Mouse (Mus musculus): ENCODE measurements at regions not wholly inside any gene's neighbourhood (a gene's known extent, or its start where the extent isn't known, plus 50 kb on each side); places are given as distances from the start of the nearest gene placed in this dataset.

GRCm38 (mm10) chr13:44413305-44413704, 316.0 kb upstream of the Jarid2 start:
- H3K27me3 ChIP-seq (ENCODE audit: control insufficient read depth) = no peaks in the 10 kb centered on the region
- no peaks in the 10 kb centered on the region for H3K4me1 ChIP-seq (ENCODE audit: control insufficient read depth)
- H3K9me3 ChIP-seq (ENCODE audit: control insufficient read depth, low read length) = no peaks in the 10 kb centered on the region

GRCm38 (mm10) chr13:44415971-44416370, 313.3 kb upstream of the Jarid2 start:
- no peaks in the 10 kb centered on the region for H3K4me1 ChIP-seq (ENCODE audit: control insufficient read depth)
- H3K36me3 ChIP-seq (ENCODE audit: control insufficient read depth) = no peaks in the 10 kb centered on the region
- no peaks in the 10 kb centered on the region for H3K27me3 ChIP-seq (ENCODE audit: control insufficient read depth)
- H3K4me3 ChIP-seq (replicated peaks) = no peak overlapping the region
- no peaks in the 10 kb centered on the region for H3K9me3 ChIP-seq (ENCODE audit: control insufficient read depth, low read length)
- TF ChIP-seq TAL1 (IDR thresholded peaks at IDR 0.05; ENCODE audit: low read length) (no peak), GATA1 (IDR thresholded peaks at IDR 0.05; ENCODE audit: low read length) (no peak)

More at GRCm38 (mm10) chr13:44413305-44413704, 316.0 kb upstream of the Jarid2 start:
- TF ChIP-seq TAL1 (IDR thresholded peaks at IDR 0.05; ENCODE audit: low read length) (no peak), GATA1 (IDR thresholded peaks at IDR 0.05; ENCODE audit: low read length) (no peak)
- H3K36me3 ChIP-seq (ENCODE audit: control insufficient read depth) = no peaks in the 10 kb centered on the region
- H3K4me3 ChIP-seq (replicated peaks) = no peak overlapping the region

- no peaks in the 10 kb centered on the region for H3K36me3 ChIP-seq (ENCODE audit: control insufficient read depth)
- H3K9me3 ChIP-seq (ENCODE audit: control insufficient read depth, low read length) = no peaks in the 10 kb centered on the region
- TF ChIP-seq TAL1 (IDR thresholded peaks at IDR 0.05; ENCODE audit: low read length) = no peak
- TF ChIP-seq GATA1 (IDR thresholded peaks at IDR 0.05; ENCODE audit: low read length) = no peak
- no peaks in the 10 kb centered on the region for H3K27me3 ChIP-seq (ENCODE audit: control insufficient read depth)
- H3K4me3 ChIP-seq (replicated peaks) = no peak overlapping the region
- H3K4me1 ChIP-seq (ENCODE audit: control insufficient read depth) = no peaks in the 10 kb centered on the region
Measured at GRCm38 (mm10) chr13:44416986-44417385, 312.3 kb upstream of the Jarid2 start.

GRCm38 (mm10) chr13:44419056-44419455, 310.2 kb upstream of the Jarid2 start:
- H3K4me3 ChIP-seq (replicated peaks) = no peak overlapping the region
- TF ChIP-seq TAL1 (IDR thresholded peaks at IDR 0.05; ENCODE audit: low read length) (no peak), GATA1 (IDR thresholded peaks at IDR 0.05; ENCODE audit: low read length) (no peak)
- H3K36me3 ChIP-seq (ENCODE audit: control insufficient read depth) = no peaks in the 10 kb centered on the region
- H3K9me3 ChIP-seq (ENCODE audit: control insufficient read depth, low read length) = no peaks in the 10 kb centered on the region
- H3K4me1 ChIP-seq (ENCODE audit: control insufficient read depth) = no peaks in the 10 kb centered on the region
- no peaks in the 10 kb centered on the region for H3K27me3 ChIP-seq (ENCODE audit: control insufficient read depth)

- Histone ChIP-seq H3K36me3 (ENCODE audit: control insufficient read depth) (no peaks in the 10 kb centered on the region), H3K9me3 (ENCODE audit: control insufficient read depth, low read length) (no peaks in the 10 kb centered on the region), H3K4me1 (ENCODE audit: control insufficient read depth) (no peaks in the 10 kb centered on the region), H3K4me3 (replicated peaks) (no peak overlapping the region), H3K27me3 (ENCODE audit: control insufficient read depth) (no peaks in the 10 kb centered on the region)
- TF ChIP-seq TAL1 (IDR thresholded peaks at IDR 0.05; ENCODE audit: low read length) = no peak
- no peak for TF ChIP-seq GATA1 (IDR thresholded peaks at IDR 0.05; ENCODE audit: low read length)
Measured at GRCm38 (mm10) chr13:44419472-44420226, 309.6 kb upstream of the Jarid2 start.

- Histone ChIP-seq H3K36me3 (ENCODE audit: control insufficient read depth) (no peaks in the 10 kb centered on the region), H3K9me3 (ENCODE audit: control insufficient read depth, low read length) (no peaks in the 10 kb centered on the region), H3K4me3 (replicated peaks) (no peak overlapping the region), H3K4me1 (ENCODE audit: control insufficient read depth) (no peaks in the 10 kb centered on the region), H3K27me3 (ENCODE audit: control insufficient read depth) (no peaks in the 10 kb centered on the region)
- TF ChIP-seq GATA1 (IDR thresholded peaks at IDR 0.05; ENCODE audit: low read length) (no peak), TAL1 (IDR thresholded peaks at IDR 0.05; ENCODE audit: low read length) (no peak)
Measured at GRCm38 (mm10) chr13:44420227-44420592, 309.1 kb upstream of the Jarid2 start.

GRCm38 (mm10) chr13:44420941-44421340, 308.3 kb upstream of the Jarid2 start:
- no peaks in the 10 kb centered on the region for H3K27me3 ChIP-seq (ENCODE audit: control insufficient read depth)
- no peaks in the 10 kb centered on the region for H3K9me3 ChIP-seq (ENCODE audit: control insufficient read depth, low read length)
- H3K4me3 ChIP-seq (replicated peaks) = no peak overlapping the region
- no peaks in the 10 kb centered on the region for H3K4me1 ChIP-seq (ENCODE audit: control insufficient read depth)
- no peaks in the 10 kb centered on the region for H3K36me3 ChIP-seq (ENCODE audit: control insufficient read depth)
- no peak for TF ChIP-seq TAL1 (IDR thresholded peaks at IDR 0.05; ENCODE audit: low read length)
- no peak for TF ChIP-seq GATA1 (IDR thresholded peaks at IDR 0.05; ENCODE audit: low read length)

GRCm38 (mm10) chr13:44421426-44421825, 307.8 kb upstream of the Jarid2 start:
- H3K4me3 ChIP-seq (replicated peaks) = no peak overlapping the region
- no peaks in the 10 kb centered on the region for H3K9me3 ChIP-seq (ENCODE audit: control insufficient read depth, low read length)
- TF ChIP-seq TAL1 (IDR thresholded peaks at IDR 0.05; ENCODE audit: low read length) = no peak
- TF ChIP-seq GATA1 (IDR thresholded peaks at IDR 0.05; ENCODE audit: low read length) = no peak
- no peaks in the 10 kb centered on the region for H3K4me1 ChIP-seq (ENCODE audit: control insufficient read depth)
- no peaks in the 10 kb centered on the region for H3K36me3 ChIP-seq (ENCODE audit: control insufficient read depth)
- no peaks in the 10 kb centered on the region for H3K27me3 ChIP-seq (ENCODE audit: control insufficient read depth)

- Histone ChIP-seq H3K27me3 (ENCODE audit: control insufficient read depth) (no peaks in the 10 kb centered on the region), H3K4me1 (ENCODE audit: control insufficient read depth) (no peaks in the 10 kb centered on the region), H3K36me3 (ENCODE audit: control insufficient read depth) (no peaks in the 10 kb centered on the region), H3K9me3 (ENCODE audit: control insufficient read depth, low read length) (no peaks in the 10 kb centered on the region), H3K4me3 (replicated peaks) (no peak overlapping the region)
- TF ChIP-seq GATA1 (IDR thresholded peaks at IDR 0.05; ENCODE audit: low read length) (no peak), TAL1 (IDR thresholded peaks at IDR 0.05; ENCODE audit: low read length) (no peak)
Measured at GRCm38 (mm10) chr13:44421922-44422321, 307.4 kb upstream of the Jarid2 start.

- Histone ChIP-seq H3K9me3 (ENCODE audit: control insufficient read depth, low read length) (no peaks in the 10 kb centered on the region), H3K36me3 (ENCODE audit: control insufficient read depth) (no peaks in the 10 kb centered on the region), H3K4me1 (ENCODE audit: control insufficient read depth) (no peaks in the 10 kb centered on the region), H3K27me3 (ENCODE audit: control insufficient read depth) (no peaks in the 10 kb centered on the region), H3K4me3 (replicated peaks) (no peak overlapping the region)
- TF ChIP-seq TAL1 (IDR thresholded peaks at IDR 0.05; ENCODE audit: low read length) (no peak), GATA1 (IDR thresholded peaks at IDR 0.05; ENCODE audit: low read length) (no peak)
Measured at GRCm38 (mm10) chr13:44430492-44430891, 298.8 kb upstream of the Jarid2 start.

Data from erythroblast, embryonic 14.5 days (primary cell).